Comparison of ENCODE assay signal across 9 mouse cellular contexts in the genomic region with DNA sequence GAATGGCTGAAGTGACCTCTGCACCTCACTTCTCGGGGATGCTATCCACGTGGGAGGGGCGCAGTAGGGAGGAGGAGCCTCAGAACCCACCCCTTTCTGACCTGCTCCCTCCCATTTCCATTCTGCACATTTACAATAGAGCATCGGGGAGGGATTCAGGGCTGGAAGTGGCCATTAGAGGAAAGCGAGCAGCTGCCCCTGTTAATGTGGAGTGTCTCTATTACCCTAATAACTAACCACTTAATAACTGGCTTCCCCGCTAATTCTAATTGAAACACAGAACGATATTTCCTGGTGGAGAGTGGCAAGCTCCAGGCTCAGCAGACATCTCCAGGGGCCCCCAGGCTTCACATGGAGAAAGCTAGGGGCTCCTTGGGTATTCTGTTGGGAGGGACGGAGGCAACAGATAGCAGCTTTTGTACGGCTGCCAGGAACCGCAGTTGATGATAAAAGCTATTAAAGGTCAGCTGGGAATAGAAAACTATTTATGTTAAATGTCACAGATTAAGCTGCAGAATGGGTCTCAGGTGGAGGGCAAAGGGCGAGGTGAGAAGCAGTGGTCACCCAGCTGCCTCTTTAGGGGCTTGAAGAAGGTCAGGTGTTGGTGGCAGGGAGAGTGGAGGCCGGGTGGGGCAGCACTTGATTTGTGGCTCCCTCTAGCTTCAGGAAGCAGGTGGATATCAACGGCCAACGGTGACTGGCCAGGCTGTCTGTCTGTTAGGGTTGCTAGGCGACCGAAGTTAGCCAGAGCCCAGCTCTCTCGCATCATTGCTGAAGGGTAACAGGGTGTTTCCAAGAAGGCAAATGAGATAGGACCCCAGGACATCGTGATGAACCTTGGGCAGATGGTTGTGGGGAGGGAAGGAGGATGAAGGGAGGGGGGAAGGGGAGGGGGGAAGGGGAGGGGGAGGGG.
A peak's percentile ranks its signal among the peaks of the same experiment; 100 is the strongest.
DNase-seq lines count a peak whose midpoint lies in the region; ATAC-seq lines count a peak whose summit lies in the region.
"Had no signal": no experiment of that assay in that cellular context is flagged by ENCODE, and none has a peak within 500 bp of the region (broad histone marks: within the 10 kb centered on the region; RNA-seq: fewer than 3 reads in every experiment).

No protein-coding gene starts in this region.

- no peaks in the 10 kb centered on the region for H3K36me3 ChIP-seq in hindbrain, embryonic 11.5 days (ENCODE audit: control insufficient read depth, insufficient read depth, low read length)
- no peaks in the 10 kb centered on the region for H3K36me3 ChIP-seq in liver, embryonic 13.5 days
- no peaks in the 10 kb centered on the region for H3K36me3 ChIP-seq in neural tube, embryonic 13.5 days
- H3K36me3 ChIP-seq: limb, embryonic 15.5 days had no signal

- ATAC-seq in hindbrain, embryonic 11.5 days (ENCODE audit: low FRiP score): peak; percentile 71
- peak; percentile 45; the same call in 1 of the 2 replicates for ATAC-seq in liver, embryonic 13.5 days (ENCODE audit: low read depth)
- ATAC-seq in neural tube, embryonic 13.5 days (ENCODE audit: low read depth): peak; percentile 76
- ATAC-seq in erythroid progenitor cell, adult 5-6 weeks (replicated peaks; ENCODE audit: low FRiP score, poor library complexity, severe bottlenecking): no peak
- ATAC-seq in granulocyte monocyte progenitor cell, adult 5-6 weeks (replicated peaks; ENCODE audit: poor library complexity, severe bottlenecking): no peak

- H3K27ac ChIP-seq in hindbrain, embryonic 11.5 days (ENCODE audit: low read depth, low read length): no peak overlapping the region
- no peak overlapping the region for H3K27ac ChIP-seq in liver, embryonic 13.5 days
- H3K27ac ChIP-seq in neural tube, embryonic 13.5 days (replicated peaks): no peak overlapping the region
- H3K27ac ChIP-seq: limb, embryonic 15.5 days had no signal

- no peak overlapping the region for H3K4me2 ChIP-seq in hindbrain, embryonic 11.5 days (replicated peaks; ENCODE audit: low read depth, low read length)
- H3K4me2 ChIP-seq in liver, embryonic 13.5 days: no peak overlapping the region
- H3K4me2 ChIP-seq in neural tube, embryonic 13.5 days: no peak overlapping the region
- H3K4me2 ChIP-seq: limb, embryonic 15.5 days had no signal

- H3K4me1 ChIP-seq in hindbrain, embryonic 11.5 days (replicated peaks; ENCODE audit: control insufficient read depth, insufficient read depth, low read length): peaks cover 3% of the 10 kb centered on the region; the same call in 1 of the 2 replicates
- no peaks in the 10 kb centered on the region for H3K4me1 ChIP-seq in liver, embryonic 13.5 days (replicated peaks)
- peaks cover 19% of the 10 kb centered on the region for H3K4me1 ChIP-seq in neural tube, embryonic 13.5 days (replicated peaks)
- H3K4me1 ChIP-seq: limb, embryonic 15.5 days had no signal

- no peak overlapping the region for H3K4me3 ChIP-seq in hindbrain, embryonic 11.5 days (ENCODE audit: low read depth, low read length)
- no peak overlapping the region for H3K4me3 ChIP-seq in liver, embryonic 13.5 days (replicated peaks)
- no peak overlapping the region for H3K4me3 ChIP-seq in neural tube, embryonic 13.5 days
- H3K4me3 ChIP-seq: limb, embryonic 15.5 days had no signal

- H3K9ac ChIP-seq in hindbrain, embryonic 11.5 days (ENCODE audit: low read depth, low read length): no peak overlapping the region
- no peak overlapping the region for H3K9ac ChIP-seq in liver, embryonic 13.5 days
- H3K9ac ChIP-seq in neural tube, embryonic 13.5 days: no peak overlapping the region
- H3K9ac ChIP-seq: limb, embryonic 15.5 days had no signal

- H3K9me3 ChIP-seq in hindbrain, embryonic 11.5 days (ENCODE audit: control insufficient read depth, low read length): no peaks in the 10 kb centered on the region
- no peaks in the 10 kb centered on the region for H3K9me3 ChIP-seq in liver, embryonic 13.5 days (replicated peaks)
- H3K9me3 ChIP-seq in neural tube, embryonic 13.5 days: peaks cover 4% of the 10 kb centered on the region; the same call in 1 of the 2 replicates
- H3K9me3 ChIP-seq: limb, embryonic 15.5 days had no signal

- peak; percentile 66 to 71 for DNase-seq in spleen, adult 18-20 months
- no peak for DNase-seq in spleen, adult 12 weeks (ENCODE audit: low spot score)
- DNase-seq in embryo, embryonic 11 days: peak; percentile 71
- DNase-seq in hindbrain, embryonic 11.5 days (ENCODE audit: low spot score): peak; percentile 75
- no peak for DNase-seq in liver, embryonic 13.5 days

- 49% methylated on average over 17 of the region's 18 CpGs for WGBS in hindbrain, embryonic 11.5 days
- WGBS in liver, embryonic 13.5 days (ENCODE audit: insufficient replicate concordance): 44% methylated on average over 17 of the region's 18 CpGs
- 24% methylated on average over 18 of the region's 18 CpGs for WGBS in neural tube, embryonic 13.5 days

- no peaks in the 10 kb centered on the region for H3K27me3 ChIP-seq in hindbrain, embryonic 11.5 days (ENCODE audit: control insufficient read depth, insufficient read depth, low read length)
- no peaks in the 10 kb centered on the region for H3K27me3 ChIP-seq in liver, embryonic 13.5 days
- peaks cover 10% of the 10 kb centered on the region; the same call in 1 of the 2 replicates for H3K27me3 ChIP-seq in neural tube, embryonic 13.5 days

Comparison
In these comparisons a context has a peak if more than half of its experiments do, and no peak if none do; other contexts are left out.
1. DNase-seq: peak in spleen, adult 18-20 months (2 of 2), embryo, embryonic 11 days (single experiment) and hindbrain, embryonic 11.5 days (single experiment); none in spleen, adult 12 weeks (single experiment) and liver, embryonic 13.5 days (single experiment).
2. ATAC-seq: peak in hindbrain, embryonic 11.5 days (single experiment), liver, embryonic 13.5 days (single experiment) and neural tube, embryonic 13.5 days (single experiment); none in erythroid progenitor cell, adult 5-6 weeks (single experiment) and granulocyte monocyte progenitor cell, adult 5-6 weeks (single experiment).